Mouse (Mus musculus) heart, adult 18-20 months (tissue): ENCODE measurements around the gene Ppef2. TPM values are rescaled to one million over a fixed set of nuclear protein-coding genes. Genes with fewer than 3 reads are reported as not detected.
A peak's percentile ranks its signal among the peaks of the same experiment; 100 is the strongest.

ENCODE experiments used
- DNase-seq, 2 experiments: peaks; one replicate each; pipeline ENCODE4 v3.0.0; 2021 to 2022; ENCODE audit warnings: mixed read lengths in 1 of 2
- long read RNA-seq, 2 experiments: library from polyadenylated mRNA; stranded (forward); transcript quantifications; one replicate each; pipeline ENCODE4 v2.0.0; 2021
- total RNA-seq, 2 experiments: library from RNA; stranded (reverse); gene quantifications; 2 replicates each; pipeline ENCODE4 v1.2.3; 2021

Gene Ppef2
- total RNA-seq = not detected
- long read RNA-seq, experiment 1 = 0 reads
- long read RNA-seq, experiment 2 = 0 reads

- no peak for DNase-seq
These were observed at the start of gene Ppef2 for GRCm38 (mm10) chr5:92256218-92256617. Gene Ppef2 (minus strand): TSS chr5:92256278.

GRCm38 (mm10) chr5:92304291-92304690 lies 48.2 kb upstream of the Ppef2 start:
- no peak for DNase-seq

GRCm38 (mm10) chr5:92302149-92302840 lies 46.2 kb upstream of the Ppef2 start:
- DNase-seq = no peak

GRCm38 (mm10) chr5:92294525-92294924 lies 38.4 kb upstream of the Ppef2 start:
- DNase-seq = no peak

GRCm38 (mm10) chr5:92291652-92292414 lies 35.8 kb upstream of the Ppef2 start:
- DNase-seq = no peak

GRCm38 (mm10) chr5:92287840-92288239 lies 31.8 kb upstream of the Ppef2 start:
- DNase-seq = no peak

GRCm38 (mm10) chr5:92283107-92283506 lies 27.0 kb upstream of the Ppef2 start:
- DNase-seq = no peak

GRCm38 (mm10) chr5:92282571-92282970 lies 26.5 kb upstream of the Ppef2 start:
- peak; percentile 65 to 72 for DNase-seq

- DNase-seq = peak in 1 of 2 experiments; percentile 66
These were observed 23.0 kb upstream of the Ppef2 start for GRCm38 (mm10) chr5:92278942-92279537.

GRCm38 (mm10) chr5:92277437-92278394 lies 21.6 kb upstream of the Ppef2 start, which contains the start of gene Naaa:
Gene Naaa (minus strand): TSS chr5:92278170.
- peak; percentile 92 to 95 for DNase-seq

- no peak for DNase-seq
These were observed 14.4 kb upstream of the Ppef2 start for GRCm38 (mm10) chr5:92270496-92270895.

- peak; percentile 79 to 82 for DNase-seq
These were observed 7.8 kb upstream of the Ppef2 start for GRCm38 (mm10) chr5:92263761-92264359.

- no peak for DNase-seq
These were observed 6.6 kb upstream of the Ppef2 start for GRCm38 (mm10) chr5:92262646-92263045.

- DNase-seq = no peak
These were observed 1.6 kb downstream of the Ppef2 start for GRCm38 (mm10) chr5:92254476-92254875.

- no peak for DNase-seq
These were observed 3.2 kb downstream of the Ppef2 start for GRCm38 (mm10) chr5:92252797-92253343.

- DNase-seq = no peak
These were observed 4.0 kb downstream of the Ppef2 start for GRCm38 (mm10) chr5:92252031-92252430.

- DNase-seq = no peak
These were observed 7.5 kb downstream of the Ppef2 start for GRCm38 (mm10) chr5:92248614-92249013.

GRCm38 (mm10) chr5:92245483-92245882 lies 10.6 kb downstream of the Ppef2 start:
- peak in 1 of 2 experiments; percentile 19 for DNase-seq

GRCm38 (mm10) chr5:92244900-92245299 lies 11.2 kb downstream of the Ppef2 start:
- no peak for DNase-seq

GRCm38 (mm10) chr5:92240769-92241168 lies 15.3 kb downstream of the Ppef2 start:
- DNase-seq = no peak
